Mouse (Mus musculus): ENCODE measurements at regions not wholly inside any gene's neighbourhood (a gene's known extent, or its start where the extent isn't known, plus 50 kb on each side); places are given as distances from the start of the nearest gene placed in this dataset.

- intact Hi-C loops (cut with DNase I): no loop called here
- DNase-seq (ENCODE audit: low spot score in 2 of 2): no peak
Measured at GRCm38 (mm10) chr14:78376591-78376990, 68.7 kb upstream of the Tnfsf11 start.

- intact Hi-C loops (cut with DNase I): no loop called here
- no peak for DNase-seq (ENCODE audit: low spot score in 2 of 2)
Measured at GRCm38 (mm10) chr14:78375746-78376495, 68.1 kb upstream of the Tnfsf11 start.

GRCm38 (mm10) chr14:78372102-78372501 lies 64.3 kb upstream of the Tnfsf11 start:
- intact Hi-C loops (cut with DNase I): no loop called here
- no peak for DNase-seq (ENCODE audit: low spot score in 2 of 2)

- intact Hi-C loops (cut with DNase I): no loop called here
- DNase-seq (ENCODE audit: low spot score in 2 of 2): peak in 1 of 2 experiments; percentile 5
Measured at GRCm38 (mm10) chr14:78368881-78369280, 61.0 kb upstream of the Tnfsf11 start.

- no peak for DNase-seq (ENCODE audit: low spot score in 2 of 2)
- intact Hi-C loops (cut with DNase I): no loop called here
Measured at GRCm38 (mm10) chr14:78364822-78365221, 57.0 kb upstream of the Tnfsf11 start.

GRCm38 (mm10) chr14:78363123-78363522 lies 55.3 kb upstream of the Tnfsf11 start:
- intact Hi-C loops (cut with DNase I): no loop called here
- no peak for DNase-seq (ENCODE audit: low spot score in 2 of 2)

Data from left cerebral cortex, postnatal 36 days (tissue).